Mouse (Mus musculus) E14TG2a.4 (cell line): Measurements from ENCODE around the gene Max.

Experiments
- CTCF ChIP-seq: conservative IDR thresholded peaks from 2 replicates; pipeline ENCODE4 v1.5.1; 2014; ENCODE audit warnings: low read length
- NANOG ChIP-seq: IDR thresholded peaks from 2 replicates; pipeline ENCODE4 v1.6.1; 2014; ENCODE audit warnings: borderline replicate concordance, low read length, mixed read lengths

DNA sequence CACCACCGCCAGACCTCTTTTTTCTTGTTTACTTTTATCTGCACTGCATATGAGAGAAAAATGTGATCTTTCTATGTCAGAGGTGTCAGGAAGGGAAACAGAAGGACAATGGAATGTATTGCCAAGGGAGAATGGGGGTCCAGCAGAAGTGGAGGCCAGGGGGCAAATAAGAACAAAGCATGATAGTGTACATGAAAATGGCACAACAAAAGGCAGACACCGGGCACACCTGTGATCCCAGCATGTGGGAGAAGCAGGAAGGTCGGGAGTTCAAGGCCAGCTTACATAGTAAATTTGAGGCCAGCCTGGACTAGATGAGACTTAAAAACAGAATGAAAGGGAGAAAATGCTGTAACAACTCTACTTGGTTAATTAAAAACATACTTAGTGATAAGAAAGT, 43.1 kb downstream of the Max start:
- TF ChIP-seq CTCF, result no peak
- peak; percentile 59; the same call in 1 of the 2 replicates for TF ChIP-seq NANOG
